In the genomic region with DNA sequence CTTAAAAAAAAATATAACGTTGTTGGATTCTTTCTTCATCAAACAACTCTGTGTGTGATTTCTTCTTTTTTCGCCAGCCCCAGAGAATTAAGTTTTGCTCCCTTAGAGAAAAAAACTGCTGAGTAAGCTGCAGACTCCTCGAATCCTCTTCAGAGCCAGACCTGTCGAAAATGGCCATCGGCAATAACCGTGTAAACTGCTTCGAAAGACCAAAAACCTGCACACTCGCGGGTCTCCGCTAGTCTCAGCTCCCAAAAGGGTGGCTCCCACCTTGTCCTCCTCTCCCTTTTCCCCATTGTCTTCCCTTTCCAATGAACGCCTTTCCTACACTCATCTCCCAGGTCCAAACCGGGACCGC, we compare ENCODE assay signal across 8 mouse cellular contexts. TPM values are rescaled to one million over a fixed set of nuclear protein-coding genes. Genes with fewer than 3 reads are reported as not detected.
DNase-seq lines count a peak whose midpoint lies in the region; ATAC-seq lines count a peak whose summit lies in the region.

No protein-coding gene starts in this region.

- H3K9ac ChIP-seq in neural tube, embryonic 11.5 days (ENCODE audit: low read length), result no peak overlapping the region
- no peak overlapping the region for H3K9ac ChIP-seq in forebrain, embryonic 13.5 days
- peak overlapping the region; percentile 58 for H3K9ac ChIP-seq in liver, embryonic 12.5 days
- H3K9ac ChIP-seq in stomach, embryonic 16.5 days (ENCODE audit: low read length), result no peak overlapping the region

- no peak for ATAC-seq in neural tube, embryonic 11.5 days (ENCODE audit: insufficient read depth, low FRiP score, low TSS enrichment)
- ATAC-seq in forebrain, embryonic 13.5 days, result no peak
- no peak for ATAC-seq in liver, embryonic 12.5 days
- ATAC-seq in stomach, embryonic 16.5 days (ENCODE audit: insufficient read depth, low FRiP score), result no peak

- no peak for DNase-seq in neural tube, embryonic 11.5 days (ENCODE audit: low spot score)
- no peak for DNase-seq in neural tube, embryonic 10.5 days (ENCODE audit: extremely low spot score, low spot score)
- no peak for DNase-seq in cerebellum, postnatal 4 days (ENCODE audit: low spot score in 2 of 2)
- DNase-seq in kidney, adult 18-20 months, result no peak
- DNase-seq in gastrocnemius, adult 18-20 months (ENCODE audit: low spot score), result no peak

- peaks cover 13% of the 10 kb centered on the region for H3K4me1 ChIP-seq in neural tube, embryonic 11.5 days (ENCODE audit: control insufficient read depth, insufficient read depth, low read length)
- H3K4me1 ChIP-seq in forebrain, embryonic 13.5 days, result peaks cover 9% of the 10 kb centered on the region
- peaks cover 35% of the 10 kb centered on the region for H3K4me1 ChIP-seq in liver, embryonic 12.5 days
- no peaks in the 10 kb centered on the region for H3K4me1 ChIP-seq in stomach, embryonic 16.5 days (ENCODE audit: control insufficient read depth, insufficient read depth, low read length)

- H3K9me3 ChIP-seq in neural tube, embryonic 11.5 days (ENCODE audit: control insufficient read depth, low read length), result no peaks in the 10 kb centered on the region
- peaks cover 3% of the 10 kb centered on the region; the same call in 1 of the 2 replicates for H3K9me3 ChIP-seq in forebrain, embryonic 13.5 days (replicated peaks)
- no peaks in the 10 kb centered on the region for H3K9me3 ChIP-seq in liver, embryonic 12.5 days (replicated peaks)
- H3K9me3 ChIP-seq in stomach, embryonic 16.5 days (replicated peaks; ENCODE audit: control insufficient read depth, low read length), result no peaks in the 10 kb centered on the region

- H3K27ac ChIP-seq in neural tube, embryonic 11.5 days (ENCODE audit: low read depth, low read length), result no peak overlapping the region
- no peak overlapping the region for H3K27ac ChIP-seq in forebrain, embryonic 13.5 days
- H3K27ac ChIP-seq in liver, embryonic 12.5 days, result no peak overlapping the region
- no peak overlapping the region for H3K27ac ChIP-seq in stomach, embryonic 16.5 days (ENCODE audit: low read length)

- H3K27me3 ChIP-seq in neural tube, embryonic 11.5 days (ENCODE audit: control insufficient read depth, insufficient read depth, low read length), result peaks cover 65% of the 10 kb centered on the region
- H3K27me3 ChIP-seq in forebrain, embryonic 13.5 days, result peaks cover 97% of the 10 kb centered on the region
- peaks cover 86% of the 10 kb centered on the region for H3K27me3 ChIP-seq in liver, embryonic 12.5 days (replicated peaks)
- H3K27me3 ChIP-seq in stomach, embryonic 16.5 days (ENCODE audit: control insufficient read depth, insufficient read depth, low read length), result peaks cover 78% of the 10 kb centered on the region

- peak overlapping the region; percentile 54 for H3K4me2 ChIP-seq in neural tube, embryonic 11.5 days (ENCODE audit: low read depth)
- H3K4me2 ChIP-seq in forebrain, embryonic 13.5 days, result peak overlapping the region; percentile 52
- H3K4me2 ChIP-seq in liver, embryonic 12.5 days, result peak overlapping the region; percentile 86
- peak overlapping the region; percentile 52 for H3K4me2 ChIP-seq in stomach, embryonic 16.5 days (ENCODE audit: low read depth, low read length)

- H3K36me3 ChIP-seq in neural tube, embryonic 11.5 days (ENCODE audit: control insufficient read depth, insufficient read depth, low read length), result no peaks in the 10 kb centered on the region
- no peaks in the 10 kb centered on the region for H3K36me3 ChIP-seq in forebrain, embryonic 13.5 days (ENCODE audit: poor library complexity, severe bottlenecking)
- H3K36me3 ChIP-seq in liver, embryonic 12.5 days, result no peaks in the 10 kb centered on the region
- H3K36me3 ChIP-seq in stomach, embryonic 16.5 days (ENCODE audit: control insufficient read depth, insufficient read depth, low read length), result no peaks in the 10 kb centered on the region

- WGBS in neural tube, embryonic 11.5 days, result 2% methylated on average over 13 of the region's 13 CpGs
- 2% methylated on average over 13 of the region's 13 CpGs for WGBS in forebrain, embryonic 13.5 days
- WGBS in liver, embryonic 12.5 days (ENCODE audit: insufficient replicate concordance), result 2% methylated on average over 13 of the region's 13 CpGs
- WGBS in stomach, embryonic 16.5 days, result 3% methylated on average over 13 of the region's 13 CpGs

- peak overlapping the region; percentile 40 for H3K4me3 ChIP-seq in neural tube, embryonic 11.5 days (ENCODE audit: low read depth, low read length)
- H3K4me3 ChIP-seq in forebrain, embryonic 13.5 days, result peak overlapping the region; percentile 35
- peak overlapping the region; percentile 63 for H3K4me3 ChIP-seq in liver, embryonic 12.5 days
- H3K4me3 ChIP-seq in stomach, embryonic 16.5 days (replicated peaks; ENCODE audit: low read length), result peak overlapping the region; percentile 37

RNA-seq across cellular contexts. Expression of gene BC107364, which starts 50.7 kb away (rescaled TPM):
- not detected in 2 replicates for polyA plus RNA-seq in neural tube, embryonic 11.5 days (2014; fragmentation: Nextera tagmentation; extraction: Ambion mirVana)
- not detected in 2 replicates for polyA plus RNA-seq in forebrain, embryonic 13.5 days (2015; fragmentation: Nextera tagmentation; extraction: Ambion mirVana)
- polyA plus RNA-seq in liver, embryonic 12.5 days (2016; fragmentation: Nextera tagmentation; extraction: Ambion mirVana), result not detected in 2 replicates
- polyA plus RNA-seq in stomach, embryonic 16.5 days (2015; fragmentation: Nextera tagmentation; extraction: Ambion mirVana), result 0.17 and 0.29 TPM in 2 replicates
- not detected for total RNA-seq in gastrocnemius, adult 18-20 months (2021)
